Mouse (Mus musculus) olfactory bulb, adult 2 months (tissue): ENCODE results near the gene Tspyl4. TPM values are rescaled to one million over a fixed set of nuclear protein-coding genes. Genes with fewer than 3 reads are reported as not detected.

Experiments used
- H3K27ac ChIP-seq: fragments of 200-500 bp; 2 replicates; pipeline ENCODE4 v1.5.1; 2012; ENCODE audit warnings: low read depth, low read length; ENCODE audit not compliant: insufficient read depth
- H3K4me1 ChIP-seq: fragments of 200-500 bp; 2 replicates; pipeline ENCODE4 v1.6.1; 2012; ENCODE audit warnings: low read length; ENCODE audit not compliant: control insufficient read depth, insufficient read depth
- H3K4me3 ChIP-seq: fragments of 200-500 bp; 2 replicates; pipeline ENCODE4 v1.5.1; 2012; ENCODE audit warnings: mild to moderate bottlenecking, low read depth, low read length, moderate library complexity; ENCODE audit not compliant: insufficient read depth
- CTCF ChIP-seq: fragments of 200-500 bp; IDR thresholded peaks from 2 replicates; pipeline ENCODE4 v1.5.1; 2012; ENCODE audit warnings: low read depth, mild to moderate bottlenecking, low read length, moderate library complexity; ENCODE audit not compliant: insufficient read depth
- POLR2A ChIP-seq: fragments of 200-500 bp; IDR thresholded peaks from 2 replicates; pipeline ENCODE4 v1.6.1; 2012; ENCODE audit warnings: mild to moderate bottlenecking, low read depth, low read length, moderate library complexity; ENCODE audit not compliant: insufficient read depth
- WGBS: fragments of 180-500 bp; shearing (Covaris S2); methylation state at CpG from one replicate; pipeline ENCODE4 v1.1.7; 2018; 5-methylcytosine and 5-hydroxymethylcytosine counted together
- polyA plus RNA-seq: library from polyadenylated mRNA; stranded (reverse); fragments of >200 nt; gene quantifications from 2 replicates; pipeline ENCODE4 v1.2.4, GENCODE M21; 2012; ENCODE audit warnings: low replicate concordance; ENCODE audit not compliant: missing spikeins, insufficient read depth, insufficient read length

Tspyl4 gene
- polyA plus RNA-seq, 1 experiment, result not detected

DNA sequence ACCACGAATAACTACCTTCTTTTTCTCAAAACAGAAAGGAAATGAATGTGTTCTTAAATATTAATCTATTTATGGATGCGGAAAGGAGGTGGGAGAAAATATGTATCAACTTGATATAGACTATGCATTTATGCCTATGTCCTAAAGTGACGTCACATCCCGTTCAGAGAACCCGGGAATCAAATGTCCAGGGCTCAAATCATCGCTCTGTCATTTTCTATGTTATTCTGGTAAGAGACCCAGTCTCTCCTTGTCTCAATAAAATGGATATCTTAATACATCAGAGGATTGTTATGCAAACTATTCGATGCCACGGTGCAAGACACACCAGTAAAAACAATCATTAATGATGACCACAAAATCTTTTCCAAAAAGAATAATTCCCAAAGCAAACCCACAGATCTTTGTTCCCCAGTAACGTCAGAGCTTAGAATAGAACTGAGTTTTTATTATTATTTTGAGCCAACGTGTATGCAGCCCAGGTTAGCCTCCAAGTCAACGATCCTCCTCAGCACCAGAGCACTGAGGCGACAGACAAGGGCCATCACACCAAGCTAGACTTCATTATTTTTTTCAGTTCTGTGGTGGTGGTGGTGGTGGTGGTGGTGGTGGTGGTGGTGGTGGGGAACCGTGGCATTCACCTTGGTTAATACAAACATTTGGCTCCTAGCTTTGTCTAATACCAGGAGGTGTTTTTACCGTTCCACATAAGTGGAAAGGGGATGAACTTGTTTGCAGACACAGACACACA lies 15.9 kb upstream of the Tspyl4 start:
- Histone ChIP-seq H3K4me3 (peak overlapping the region; percentile 94), H3K27ac (peak overlapping the region; percentile 88), H3K4me1 (peaks cover 2% of the 10 kb centered on the region; the same call in 1 of the 2 replicates)
- TF ChIP-seq CTCF, result no peak
- TF ChIP-seq POLR2A, result no peak
- 10% methylated on average over 14 of the region's 14 CpGs for WGBS

DNA sequence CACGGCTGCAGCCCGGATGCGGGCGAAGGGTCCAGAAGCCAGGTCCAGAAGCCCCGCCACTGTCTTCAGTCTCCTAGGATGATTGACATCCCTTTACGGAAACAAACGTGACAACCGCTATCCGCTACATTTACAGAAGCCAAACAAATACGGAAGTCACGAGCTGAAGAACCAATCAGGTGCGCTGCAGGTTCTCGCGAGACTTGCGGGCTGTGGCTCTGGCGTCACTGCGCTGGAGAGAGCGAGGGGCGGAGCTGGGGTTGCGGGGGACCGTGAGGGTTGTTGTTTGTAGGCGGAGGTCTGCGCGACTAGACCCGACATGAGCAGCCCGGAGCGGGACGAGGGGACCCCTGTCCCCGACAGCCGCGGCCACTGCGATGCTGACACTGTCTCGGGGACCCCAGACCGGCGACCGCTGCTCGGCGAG lies 15.3 kb upstream of the Tspyl4 start, which contains the start of gene Tspyl1:
Tspyl1 (plus strand) TSS at position 229 of the 427 bp plus-strand sequence.
- 0% methylated on average over 38 of the region's 38 CpGs for WGBS

DNA sequence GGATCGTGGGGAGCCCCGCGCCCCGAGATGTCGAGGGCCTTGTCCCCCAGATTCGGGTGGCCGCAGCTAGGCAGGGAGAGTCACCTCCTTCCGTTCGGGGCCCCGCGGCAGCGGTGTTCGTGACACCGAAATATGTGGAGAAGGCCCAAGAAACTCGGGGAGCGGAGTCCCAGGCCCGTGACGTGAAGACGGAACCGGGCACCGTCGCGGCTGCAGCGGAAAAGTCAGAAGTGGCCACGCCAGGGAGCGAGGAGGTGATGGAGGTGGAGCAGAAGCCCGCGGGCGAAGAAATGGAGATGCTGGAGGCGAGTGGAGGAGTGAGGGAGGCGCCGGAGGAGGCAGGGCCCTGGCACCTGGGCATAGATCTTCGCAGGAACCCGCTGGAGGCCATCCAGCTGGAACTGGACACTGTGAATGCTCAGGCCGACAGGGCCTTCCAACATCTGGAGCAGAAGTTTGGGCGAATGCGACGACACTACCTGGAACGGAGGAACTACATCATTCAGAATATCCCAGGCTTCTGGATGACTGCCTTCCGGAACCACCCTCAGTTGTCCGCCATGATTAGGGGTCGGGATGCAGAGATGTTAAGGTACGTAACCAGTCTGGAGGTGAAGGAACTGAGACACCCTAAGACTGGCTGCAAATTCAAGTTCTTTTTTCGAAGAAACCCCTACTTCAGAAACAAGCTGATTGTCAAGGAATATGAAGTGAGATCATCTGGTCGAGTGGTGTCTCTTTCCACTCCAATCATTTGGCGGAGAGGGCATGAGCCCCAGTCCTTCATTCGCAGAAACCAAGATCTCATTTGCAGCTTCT lies 14.6 kb upstream of the Tspyl4 start:
- 2% methylated on average over 47 of the region's 47 CpGs for WGBS
- Histone ChIP-seq H3K4me1 (peaks cover 2% of the 10 kb centered on the region; the same call in 1 of the 2 replicates), H3K4me3 (peak overlapping the region; percentile 94), H3K27ac (peak overlapping the region; percentile 80)
- no peak for TF ChIP-seq CTCF
- no peak; the same call in 1 of the 2 replicates for TF ChIP-seq POLR2A

More for the DNA sequence above, 15.3 kb upstream of the Tspyl4 start, which contains the start of gene Tspyl1:
- TF ChIP-seq CTCF, result no peak
- TF ChIP-seq POLR2A, result peak; percentile 77
- Histone ChIP-seq H3K4me3 (peak within 1 kb of the TSS; percentile 94), H3K27ac (peak within 1 kb of the TSS; percentile 88), H3K4me1 (peaks cover 2% of the 10 kb centered on the region; the same call in 1 of the 2 replicates)

DNA sequence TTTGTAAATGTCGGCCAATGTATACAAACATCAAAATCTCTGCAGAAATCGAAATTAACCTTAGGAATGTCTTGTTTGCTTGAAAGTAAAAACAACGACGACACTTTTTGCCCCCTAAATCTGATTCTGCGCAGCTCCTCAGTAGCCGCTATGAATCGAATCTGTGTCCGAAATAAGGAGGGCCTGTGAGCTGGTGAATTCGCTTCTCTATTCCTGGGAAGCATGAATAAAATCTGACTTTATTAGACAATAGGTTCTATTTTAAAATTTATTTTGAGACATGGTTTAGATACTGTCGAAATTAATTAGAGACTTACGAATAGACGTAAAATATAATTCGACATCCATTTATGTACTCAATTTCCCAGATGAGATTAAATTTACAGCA lies 337 bp upstream of the Tspyl4 start:
- H3K4me1 ChIP-seq, result no peaks in the 10 kb centered on the region
- H3K4me3 ChIP-seq, result peak overlapping the region; percentile 43
- WGBS, result 2% methylated on average over 13 of the region's 13 CpGs
- H3K27ac ChIP-seq, result peak overlapping the region; percentile 91
- no peak for TF ChIP-seq CTCF
- no peak for TF ChIP-seq POLR2A

DNA sequence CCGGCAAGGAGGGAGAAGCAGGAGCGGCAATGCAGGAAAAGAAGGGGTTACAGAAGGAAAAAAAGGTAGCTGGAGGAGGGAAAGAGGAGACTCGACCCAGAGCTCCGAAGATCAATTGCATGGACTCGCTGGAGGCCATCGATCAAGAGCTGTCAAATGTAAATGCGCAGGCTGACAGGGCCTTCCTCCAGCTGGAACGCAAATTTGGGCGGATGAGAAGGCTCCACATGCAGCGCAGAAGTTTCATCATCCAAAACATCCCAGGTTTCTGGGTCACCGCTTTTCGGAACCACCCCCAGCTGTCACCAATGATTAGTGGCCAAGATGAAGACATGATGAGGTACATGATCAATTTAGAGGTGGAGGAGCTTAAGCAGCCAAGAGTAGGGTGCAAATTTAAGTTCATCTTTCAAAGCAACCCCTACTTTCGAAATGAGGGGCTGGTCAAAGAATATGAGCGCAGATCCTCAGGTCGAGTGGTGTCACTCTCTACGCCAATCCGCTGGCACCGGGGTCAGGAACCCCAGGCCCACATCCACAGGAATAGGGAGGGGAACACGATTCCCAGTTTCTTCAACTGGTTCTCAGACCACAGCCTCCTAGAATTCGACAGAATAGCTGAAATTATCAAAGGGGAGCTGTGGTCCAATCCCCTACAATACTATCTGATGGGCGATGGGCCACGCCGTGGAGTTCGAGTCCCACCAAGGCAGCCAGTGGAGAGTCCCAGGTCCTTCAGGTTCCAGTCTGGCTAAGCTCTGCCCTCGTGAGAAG lies 925 bp downstream of the Tspyl4 start:
- H3K4me1 ChIP-seq, result no peaks in the 10 kb centered on the region
- H3K4me3 ChIP-seq, result peak overlapping the region; percentile 72
- 26% methylated on average over 25 of the region's 25 CpGs for WGBS
- peak overlapping the region; percentile 91 for H3K27ac ChIP-seq
- TF ChIP-seq POLR2A (no peak), CTCF (no peak)

DNA sequence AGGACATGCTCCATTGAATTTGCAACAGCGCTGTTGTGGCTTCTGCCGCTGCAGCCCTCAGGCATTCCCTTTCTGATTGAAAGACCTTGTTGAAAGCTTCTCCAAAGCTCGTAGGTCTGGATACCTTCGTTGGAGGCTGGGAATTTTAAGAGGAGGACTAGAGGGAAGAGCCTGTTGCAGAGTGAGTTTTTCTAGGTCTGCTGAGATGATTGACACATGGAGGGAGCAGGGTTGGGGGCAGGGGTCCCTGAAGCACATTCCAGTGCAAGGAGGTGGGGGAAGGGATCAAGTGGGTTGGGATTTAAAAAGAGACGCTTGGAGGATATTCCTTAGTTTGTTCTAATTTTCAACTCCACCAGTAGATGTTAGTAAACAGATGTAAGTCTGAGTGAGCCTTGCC lies 3.1 kb downstream of the Tspyl4 start:
- Histone ChIP-seq H3K27ac (peak overlapping the region; percentile 51; the same call in 1 of the 2 replicates), H3K4me1 (no peaks in the 10 kb centered on the region), H3K4me3 (peak overlapping the region; percentile 72)
- no peak for TF ChIP-seq CTCF
- TF ChIP-seq POLR2A, result no peak
- 11% methylated on average over 5 of the region's 5 CpGs for WGBS

DNA sequence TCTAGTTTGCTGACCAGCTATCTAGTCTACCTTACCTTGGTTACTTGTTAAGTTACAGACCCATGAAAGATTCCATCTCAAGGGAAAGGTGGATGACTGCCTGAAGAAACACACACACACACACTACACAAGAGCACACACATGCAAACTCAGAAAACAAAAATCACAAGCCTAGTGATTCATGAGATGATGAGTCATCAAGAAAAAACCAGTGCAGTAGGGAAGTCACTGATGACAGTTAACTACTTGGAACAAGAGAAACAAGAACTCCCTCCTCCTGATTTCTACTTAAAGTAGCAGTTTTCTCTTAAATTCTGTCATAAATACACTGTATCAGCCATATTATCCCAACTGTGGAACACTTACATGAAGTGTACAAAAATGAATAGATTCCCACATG lies 9.8 kb downstream of the Tspyl4 start:
- no peak overlapping the region for H3K4me3 ChIP-seq
- TF ChIP-seq CTCF, result no peak
- TF ChIP-seq POLR2A, result no peak
- no peaks in the 10 kb centered on the region for H3K4me1 ChIP-seq
- H3K27ac ChIP-seq, result no peak overlapping the region

DNA sequence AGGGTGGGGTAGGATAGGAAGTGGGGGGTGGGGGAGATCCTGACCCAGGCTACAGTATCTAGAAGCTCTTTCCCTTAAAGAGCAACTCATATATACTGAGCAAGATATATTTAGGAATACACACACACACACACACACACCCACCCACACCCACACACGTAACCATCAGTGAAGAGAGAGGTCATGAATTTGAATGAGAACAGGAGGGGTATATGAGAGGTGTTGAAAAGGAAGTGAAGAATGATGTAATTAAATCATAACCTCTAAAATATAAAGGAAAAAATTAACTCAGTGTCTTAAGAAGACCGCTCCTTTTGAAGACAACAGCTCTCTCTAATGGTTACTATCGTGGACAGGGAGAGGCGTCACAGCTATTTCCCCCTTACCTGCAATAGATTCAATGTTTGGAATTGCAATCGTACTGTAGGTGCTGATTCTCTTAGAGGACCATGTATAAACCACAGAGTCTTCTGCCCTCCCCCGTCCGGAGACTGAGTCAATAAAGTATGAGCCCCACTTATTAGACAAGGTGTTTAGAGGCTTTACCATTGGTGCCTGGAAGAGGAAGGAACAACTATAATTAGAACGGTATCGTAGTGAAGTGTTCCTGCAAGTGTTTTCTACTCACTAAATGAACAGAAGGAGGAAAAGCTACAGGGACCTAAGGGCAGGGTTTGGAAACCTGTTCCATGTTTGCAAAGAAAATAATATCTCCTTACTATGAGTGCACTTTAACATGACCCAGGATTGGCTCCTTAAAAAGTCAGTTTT lies 12.9 kb downstream of the Tspyl4 start:
- Histone ChIP-seq H3K27ac (no peak overlapping the region), H3K4me3 (no peak overlapping the region), H3K4me1 (no peaks in the 10 kb centered on the region)
- TF ChIP-seq POLR2A (no peak), CTCF (no peak)
- WGBS, result 75% methylated on average over 9 of the region's 9 CpGs
